Mouse (Mus musculus) adrenal gland, postnatal 36 days (tissue): Measurements from ENCODE around the gene Ten1. TPM values are rescaled to one million over a fixed set of nuclear protein-coding genes. Genes with fewer than 3 reads are reported as not detected.

Experiments used
- DNase-seq, 2 experiments: peaks; one replicate each; pipeline ENCODE4 v3.0.0; 2021; ENCODE audit warnings: mixed read lengths in 1 of 2
- long read RNA-seq, 2 experiments: library from polyadenylated mRNA; stranded (forward); transcript quantifications; one replicate each; pipeline ENCODE4 v2.0.0; 2021; ENCODE audit warnings: borderline sequencing depth in 2 of 2
- total RNA-seq, 2 experiments: library from RNA; stranded (reverse); gene quantifications; 2 replicates each; pipeline ENCODE4 v1.2.3; 2021

Ten1 gene
- total RNA-seq = 10 to 100 TPM; 20.0 to 28.5 TPM
- long read RNA-seq, experiment 1, transcript Ten1-201 (4 exons, 902 nt) = major isoform, 21 of 26 reads
- long read RNA-seq, experiment 1, partial matches to known transcripts = 1 of 26 reads
- long read RNA-seq, experiment 1, other reads (novel, unspliced or antisense) = 4 of 26 reads
- long read RNA-seq, experiment 2, transcript Ten1-201 (4 exons, 902 nt) = major isoform, 13 of 14 reads
- long read RNA-seq, experiment 2, partial matches to known transcripts = 0 of 14 reads
- long read RNA-seq, experiment 2, other reads (novel, unspliced or antisense) = 1 of 14 reads

- peak; percentile 98 to 99 for DNase-seq
Measured at GRCm38 (mm10) chr11:116198639-116199531, at the start of gene Ten1, which contains the start of gene Acox1. Gene Ten1, plus strand, starts transcription at chr11:116198855. Gene Acox1, minus strand, starts transcription at chr11:116199045.

- DNase-seq = no peak
Measured at GRCm38 (mm10) chr11:116149341-116149740, 49.3 kb upstream of the Ten1 start.

GRCm38 (mm10) chr11:116150960-116151359, 47.7 kb upstream of the Ten1 start:
- no peak for DNase-seq

- no peak for DNase-seq
Measured at GRCm38 (mm10) chr11:116161312-116161711, 37.3 kb upstream of the Ten1 start.

- DNase-seq = no peak
Measured at GRCm38 (mm10) chr11:116162146-116162545, 36.5 kb upstream of the Ten1 start.

- DNase-seq = no peak
Measured at GRCm38 (mm10) chr11:116163002-116163401, 35.7 kb upstream of the Ten1 start.

GRCm38 (mm10) chr11:116167232-116167631, 31.4 kb upstream of the Ten1 start:
- DNase-seq = no peak

- DNase-seq = peak; percentile 97
Measured at GRCm38 (mm10) chr11:116167884-116168439, 30.7 kb upstream of the Ten1 start, which contains the start of gene Fbf1. Gene Fbf1, minus strand, starts transcription at chr11:116168166.

- DNase-seq = no peak
Measured at GRCm38 (mm10) chr11:116169214-116169613, 29.4 kb upstream of the Ten1 start.

GRCm38 (mm10) chr11:116170003-116170800, 28.5 kb upstream of the Ten1 start:
- DNase-seq = no peak

- DNase-seq = no peak
Measured at GRCm38 (mm10) chr11:116171959-116172358, 26.7 kb upstream of the Ten1 start.

GRCm38 (mm10) chr11:116174775-116175448, 23.7 kb upstream of the Ten1 start:
- DNase-seq = peak; percentile 52 to 80

- DNase-seq = peak in 1 of 2 experiments; percentile 51
Measured at GRCm38 (mm10) chr11:116176010-116176409, 22.6 kb upstream of the Ten1 start.

GRCm38 (mm10) chr11:116178411-116179121, 20.1 kb upstream of the Ten1 start:
- no peak for DNase-seq

GRCm38 (mm10) chr11:116185836-116186235, 12.8 kb upstream of the Ten1 start:
- DNase-seq = peak; percentile 37 to 44

- no peak for DNase-seq
Measured at GRCm38 (mm10) chr11:116186360-116186759, 12.3 kb upstream of the Ten1 start.

GRCm38 (mm10) chr11:116187226-116187930, 11.3 kb upstream of the Ten1 start:
- no peak for DNase-seq

- no peak for DNase-seq
Measured at GRCm38 (mm10) chr11:116194619-116195018, 4.0 kb upstream of the Ten1 start.

GRCm38 (mm10) chr11:116195252-116195651, 3.4 kb upstream of the Ten1 start:
- no peak for DNase-seq

- DNase-seq = no peak
Measured at GRCm38 (mm10) chr11:116196336-116196735, 2.3 kb upstream of the Ten1 start.
